Mouse (Mus musculus) right cerebral cortex, postnatal 10 days (tissue): Measurements from ENCODE around the gene Rab3b.
A peak's percentile ranks its signal among the peaks of the same experiment; 100 is the strongest.

Experiments
- DNase-seq, 2 experiments: peaks; one replicate each; pipeline ENCODE4 v3.0.0; 2021; ENCODE audit warnings: low spot score in 2 of 2

The Rab3b gene

DNA sequence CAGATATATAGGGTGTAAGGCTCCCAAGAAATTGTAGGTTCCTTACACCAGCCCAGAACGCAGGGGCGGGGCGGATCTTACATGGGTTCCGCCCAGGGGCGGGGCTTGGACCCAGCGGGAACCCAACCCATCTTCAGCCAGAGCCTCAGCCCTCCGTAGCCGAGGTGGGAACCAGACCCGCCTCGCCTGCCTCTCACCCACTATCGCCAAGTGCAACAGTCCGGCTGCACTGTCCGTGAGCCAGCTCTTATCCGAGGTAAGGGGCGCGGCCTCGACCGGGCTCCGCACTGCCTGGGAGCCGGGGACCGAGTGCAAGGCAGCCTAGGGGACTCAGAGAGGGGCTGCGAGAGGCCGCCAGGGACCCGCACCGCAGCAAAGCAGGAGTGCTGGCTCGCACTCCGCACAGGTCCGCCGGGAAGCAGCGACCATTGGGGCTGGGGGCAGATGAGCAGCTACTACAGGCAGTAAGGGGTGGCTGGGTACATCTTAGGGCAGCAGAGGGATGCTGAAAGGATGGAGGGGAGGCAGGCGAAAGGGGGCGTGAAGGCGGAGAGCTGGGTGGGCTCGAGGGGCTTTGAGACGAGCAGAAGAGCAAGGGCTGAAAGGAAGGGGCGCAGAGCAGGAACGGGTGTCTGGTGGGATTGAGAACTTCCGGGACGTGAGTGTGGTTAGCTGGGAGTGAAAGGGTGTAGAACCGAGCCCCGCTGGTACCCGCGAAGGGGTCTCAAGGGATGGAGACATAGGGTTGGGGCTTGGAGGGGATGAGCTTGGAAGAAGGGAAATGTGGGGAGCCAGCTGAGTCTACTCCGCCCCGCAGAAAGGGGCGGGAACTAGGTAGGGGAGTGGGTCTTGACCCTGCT is at the start of gene Rab3b:
Gene Rab3b, plus strand, starts transcription at position 101 of the 860 bp plus-strand sequence.
- DNase-seq: peak; percentile 70 to 77

DNA sequence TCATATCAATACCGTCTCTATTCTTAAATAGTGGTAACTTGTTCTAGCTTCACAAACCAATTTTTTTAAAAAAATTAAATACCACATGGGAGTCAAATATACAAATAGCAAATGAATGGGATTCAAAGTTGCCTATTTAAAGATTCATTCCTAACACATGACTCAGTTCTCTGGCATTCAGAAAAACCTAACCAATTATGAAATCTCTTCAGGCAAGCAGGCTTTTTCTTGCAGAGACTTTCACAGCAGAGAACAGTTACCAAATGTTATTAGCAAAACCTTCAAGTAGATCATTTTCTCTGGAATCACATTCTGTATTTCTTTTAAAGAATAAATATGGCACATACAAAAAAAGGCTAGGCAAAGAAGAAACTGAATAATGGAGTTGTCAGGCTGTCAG is 48.2 kb upstream of the Rab3b start:
- no peak for DNase-seq

DNA sequence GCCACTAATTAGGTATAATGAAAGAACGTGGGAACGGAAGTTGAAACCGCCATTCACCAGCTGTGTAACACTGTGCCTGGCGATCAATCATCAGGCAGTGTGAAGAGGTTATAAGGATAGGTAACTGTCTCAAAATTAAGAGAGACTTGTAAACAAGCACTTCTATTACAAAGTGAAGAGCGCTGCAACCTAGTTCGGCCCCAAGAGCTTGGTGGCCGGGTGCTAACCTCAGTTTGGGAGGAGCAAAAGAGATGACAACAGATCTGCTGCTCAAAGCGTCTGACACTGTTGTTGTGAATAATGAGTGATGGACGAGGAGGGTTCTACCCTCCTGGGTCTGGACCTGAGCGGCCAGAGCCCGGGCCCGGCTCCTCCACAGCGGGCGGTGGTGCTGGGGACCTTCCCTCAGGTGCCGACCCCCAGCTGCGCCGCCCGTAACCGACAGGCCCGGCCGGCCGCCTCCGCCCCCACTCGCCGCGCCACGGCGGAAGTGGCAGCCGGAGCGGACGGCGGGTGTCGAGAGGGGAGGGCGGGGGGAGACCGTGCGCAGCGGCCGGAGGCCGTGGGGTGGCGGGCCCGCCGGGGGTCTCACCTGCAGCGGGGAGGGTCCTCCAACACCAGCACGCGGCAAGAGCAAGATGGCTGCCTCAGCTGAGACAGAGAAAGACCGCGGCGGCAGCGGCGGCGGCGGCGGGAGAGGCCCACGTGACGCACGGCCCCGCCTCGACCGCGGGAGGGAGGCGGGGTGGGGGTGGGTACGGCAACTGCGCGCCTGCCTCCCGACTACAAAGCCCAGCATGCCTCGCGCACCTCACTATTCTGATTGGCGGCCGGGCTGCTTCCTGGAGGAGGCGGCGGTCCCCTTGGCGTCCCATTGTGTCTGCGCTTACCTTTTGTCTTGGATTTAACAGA is 45.7 kb upstream of the Rab3b start, which contains the start of gene Btf3l4:
Gene Btf3l4, minus strand, starts transcription at position 699 of the 912 bp plus-strand sequence.
- peak; percentile 95 for DNase-seq

DNA sequence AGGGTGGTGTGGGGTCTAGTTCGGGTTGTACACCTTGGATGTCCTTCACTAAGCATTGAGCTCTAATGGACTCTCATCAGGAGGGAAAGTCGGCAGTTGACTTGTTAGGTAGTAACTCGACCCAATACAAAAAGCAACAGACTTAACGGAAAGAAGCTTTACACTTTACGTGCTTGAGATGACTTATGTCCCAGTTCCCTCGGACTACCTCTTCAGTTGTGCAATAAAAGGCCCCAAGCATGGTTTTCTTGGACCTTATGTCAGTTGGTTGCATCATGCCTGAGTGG is 45.1 kb upstream of the Rab3b start:
- DNase-seq: no peak

DNA sequence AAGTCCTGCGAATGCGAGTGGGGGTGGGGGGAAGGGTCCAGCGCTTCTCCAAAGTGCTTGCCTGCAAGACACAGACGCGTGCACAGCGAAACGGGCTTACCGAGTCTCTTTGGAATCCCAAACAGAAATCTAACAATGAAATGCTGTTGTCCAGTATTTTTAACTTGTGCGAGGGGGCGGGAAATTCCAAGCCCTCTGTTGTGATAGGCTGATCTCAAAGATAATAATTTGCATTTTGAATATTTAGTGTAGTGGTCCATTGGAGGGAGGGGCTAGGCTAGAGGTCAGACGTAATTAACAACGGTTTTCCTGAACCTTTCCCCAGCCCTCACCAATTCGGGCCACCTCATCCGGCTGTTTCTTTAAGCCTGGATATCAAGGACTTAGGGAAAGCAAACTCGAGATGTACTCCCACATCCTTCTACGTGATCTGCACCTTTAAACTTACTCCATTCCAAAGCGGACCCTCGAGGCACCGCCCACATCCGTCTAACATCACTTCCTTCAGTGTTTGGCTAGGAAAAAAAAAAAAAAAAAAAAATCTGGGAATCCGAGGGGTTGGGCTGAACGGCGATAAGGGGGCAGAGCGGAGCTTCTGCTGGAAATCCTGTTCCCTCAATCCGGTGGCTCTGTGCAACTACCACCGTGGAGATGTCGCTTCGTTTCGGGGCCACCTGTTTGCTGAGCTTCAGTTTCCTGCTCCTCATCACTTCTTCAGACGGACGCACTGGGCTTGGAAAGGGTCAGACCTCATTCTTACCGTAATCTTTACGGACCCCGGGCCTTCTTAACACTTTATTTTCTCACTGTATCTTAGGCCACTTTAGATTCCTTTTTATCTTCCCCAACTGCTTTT is 44.5 kb upstream of the Rab3b start, which contains the start of gene Txndc12:
Gene Txndc12, plus strand, starts transcription at position 487 of the 856 bp plus-strand sequence.
- DNase-seq: peak; percentile 89 to 93

DNA sequence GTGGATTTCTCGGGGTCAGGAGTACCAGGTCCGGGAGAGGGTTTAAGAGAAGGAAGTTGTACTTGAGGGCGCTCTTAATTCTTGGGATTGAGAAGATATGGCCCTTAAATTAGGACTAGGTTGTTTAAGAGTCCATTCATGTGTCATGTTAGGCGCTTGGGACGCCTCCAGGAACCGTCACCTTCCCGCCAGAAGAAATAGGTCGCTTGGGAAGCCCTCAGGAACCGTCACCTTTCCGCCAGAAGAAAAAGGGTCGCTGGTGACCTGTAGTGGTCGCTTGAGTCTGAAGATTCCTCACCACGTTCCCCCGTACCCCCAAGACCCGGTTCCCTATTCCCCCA is 43.9 kb upstream of the Rab3b start:
- DNase-seq: peak; percentile 29 to 45

DNA sequence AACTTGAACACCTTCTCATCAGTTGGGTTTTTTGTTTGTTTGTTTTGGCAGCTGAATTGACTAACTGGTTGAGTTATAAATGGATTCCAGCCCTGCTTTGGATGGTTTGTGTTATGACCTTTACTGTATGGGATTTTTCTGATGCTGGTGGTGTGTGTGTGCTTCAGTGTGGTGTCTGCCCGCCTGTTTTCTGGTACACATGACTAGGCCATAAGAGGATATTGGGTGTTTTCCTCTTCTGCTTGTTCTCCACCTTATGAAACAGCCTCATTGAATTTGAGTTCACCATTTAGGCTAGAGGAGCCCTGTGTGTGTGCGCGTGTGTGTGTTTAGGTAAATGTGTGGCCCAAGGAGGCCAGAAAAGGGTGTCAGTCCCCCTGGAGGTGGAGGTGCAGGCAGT is 43.4 kb upstream of the Rab3b start:
- DNase-seq: no peak

DNA sequence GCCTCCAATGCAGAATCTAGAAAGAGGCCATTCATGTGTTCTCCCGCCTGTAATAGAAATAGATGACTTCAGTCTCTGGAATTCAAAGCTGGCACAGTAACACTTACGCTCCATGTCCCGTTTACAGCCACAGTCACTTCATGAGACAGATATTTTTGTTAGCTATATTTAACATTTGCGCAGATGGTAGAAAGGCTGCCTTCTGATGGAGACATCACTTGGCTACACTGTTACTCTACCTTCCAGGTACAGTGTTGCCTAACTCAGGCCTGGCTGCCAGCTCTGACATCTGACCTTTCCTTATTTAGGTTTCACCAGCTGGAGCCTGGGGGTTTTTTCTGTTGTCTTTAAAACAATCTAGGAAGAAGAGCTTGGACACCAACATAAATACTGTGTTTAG is 40.8 kb upstream of the Rab3b start:
- DNase-seq: peak; percentile 27 to 54

DNA sequence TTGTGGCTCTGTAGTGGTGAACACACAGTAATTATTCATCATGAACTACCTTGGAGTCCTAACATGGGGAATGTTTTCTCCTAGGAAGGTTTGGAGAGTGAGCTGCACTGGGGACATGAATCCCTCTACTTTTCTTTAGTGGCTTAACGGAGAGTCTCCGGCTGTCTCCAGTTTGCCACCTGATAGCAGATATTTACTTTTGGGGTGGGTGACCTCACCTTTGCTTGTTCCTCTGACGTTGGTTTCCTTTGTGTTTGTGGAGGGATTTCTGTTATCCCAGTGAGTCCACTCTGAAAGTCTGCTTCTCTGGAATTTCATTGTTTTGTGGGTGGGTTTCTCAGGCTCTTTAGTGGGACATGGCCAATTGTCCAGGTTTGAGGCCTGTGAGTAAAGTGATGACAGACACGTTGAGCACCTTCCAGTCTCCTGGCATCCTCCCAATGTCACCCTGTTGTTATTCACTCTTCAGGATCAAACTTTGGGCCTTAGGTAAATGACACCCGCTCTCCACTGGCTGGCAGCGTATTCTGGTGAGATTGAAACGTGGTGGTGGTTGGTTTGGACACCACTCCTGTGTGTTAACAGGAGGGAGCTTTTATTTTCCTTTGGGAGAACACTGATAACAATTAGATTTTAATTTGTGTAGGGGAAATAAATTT is 36.8 kb upstream of the Rab3b start:
- no peak for DNase-seq

DNA sequence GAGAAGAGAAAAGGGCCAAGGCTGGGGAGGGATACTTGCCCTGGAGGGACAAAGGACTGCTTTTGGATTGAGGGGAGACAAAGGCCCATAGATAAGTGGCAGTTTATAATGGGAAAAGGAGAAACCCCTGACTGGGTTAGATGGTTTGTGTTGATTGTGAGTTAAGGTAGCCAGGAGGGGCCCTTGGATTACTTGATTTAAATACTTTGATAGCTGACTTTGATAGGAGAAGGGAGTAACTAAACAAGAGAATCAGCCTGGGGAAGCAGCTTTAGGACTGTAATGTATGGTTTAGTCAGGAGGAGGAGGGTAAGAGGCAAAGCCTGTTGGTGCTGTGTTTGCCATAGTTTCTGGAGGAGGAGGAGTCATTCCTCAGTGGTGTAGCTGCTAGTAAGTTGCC is 35.5 kb upstream of the Rab3b start:
- DNase-seq: no peak

DNA sequence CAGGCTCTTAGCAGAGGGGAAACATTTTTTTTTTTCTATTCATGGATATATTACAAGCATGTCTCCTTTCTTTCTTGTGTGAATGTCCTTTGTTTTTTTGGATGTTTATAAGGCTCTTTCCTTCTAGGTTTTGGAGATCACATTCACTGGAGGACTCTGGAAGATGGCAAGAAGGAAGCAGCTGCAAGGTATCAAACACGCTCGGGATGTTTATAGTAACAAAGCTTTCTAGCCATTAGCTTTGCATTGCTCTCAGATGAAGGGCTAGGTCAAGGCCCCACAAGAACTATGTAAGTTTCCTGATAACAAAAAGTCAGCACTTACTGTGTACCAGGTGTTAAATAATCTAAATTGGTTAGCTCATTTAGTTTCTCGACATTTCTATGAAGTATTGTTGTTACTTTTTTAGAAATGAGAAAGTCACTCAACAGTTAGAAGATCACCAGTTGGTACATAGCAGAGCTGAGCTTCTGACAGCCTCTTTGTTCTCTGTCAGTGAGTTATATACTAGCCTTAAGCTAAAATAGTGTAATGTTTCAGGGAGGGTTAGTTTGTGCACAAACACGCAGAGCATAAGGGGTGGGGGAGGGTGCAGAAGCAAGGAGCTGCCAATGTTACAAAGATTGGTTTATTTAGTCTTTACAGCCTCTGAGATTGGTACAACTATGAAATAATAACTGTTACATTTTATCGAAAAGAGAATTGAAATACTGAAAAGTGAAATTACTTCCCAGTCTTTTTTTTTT is 32.9 kb upstream of the Rab3b start:
- DNase-seq: no peak

DNA sequence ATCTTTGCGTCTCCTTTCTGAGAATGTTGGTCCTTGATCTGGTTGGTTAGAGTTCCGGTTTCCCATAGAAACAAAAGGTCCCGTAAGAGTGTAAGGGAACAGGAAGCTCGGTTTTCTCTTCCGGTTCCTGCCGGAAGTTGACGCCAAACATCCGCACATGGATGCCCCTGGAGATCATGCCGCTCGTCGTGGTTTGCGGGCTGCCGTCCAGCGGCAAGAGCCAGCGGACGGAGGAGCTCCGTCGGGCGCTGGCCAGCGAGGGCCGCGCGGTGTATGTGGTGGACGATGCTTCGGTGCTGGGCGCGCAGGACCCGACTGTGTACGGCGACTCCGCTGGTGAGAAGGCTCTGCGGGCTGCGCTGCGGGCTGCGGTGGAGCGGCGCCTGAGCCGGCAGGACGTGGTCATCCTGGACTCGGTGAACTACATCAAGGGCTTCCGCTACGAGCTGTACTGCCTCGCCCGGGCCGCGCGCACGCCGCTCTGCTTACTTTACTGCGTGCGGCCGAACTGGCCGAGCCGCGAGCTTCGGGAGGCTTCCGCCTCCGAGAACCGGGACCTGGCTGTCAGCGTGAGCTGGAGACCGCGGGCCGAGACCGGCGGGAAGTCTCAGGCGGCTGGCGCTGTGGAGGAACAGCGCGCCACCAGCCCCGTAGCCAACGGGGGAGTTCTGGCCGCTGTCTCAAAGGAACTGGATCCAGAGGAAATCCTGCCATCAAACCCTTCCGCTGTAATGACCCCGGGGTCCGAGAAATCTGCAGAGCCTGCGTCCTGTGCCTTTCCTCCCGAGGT is 31.0 kb upstream of the Rab3b start, which contains the start of gene Kti12:
Gene Kti12, plus strand, starts transcription at position 71 of the 790 bp plus-strand sequence.
- peak; percentile 89 to 91 for DNase-seq

DNA sequence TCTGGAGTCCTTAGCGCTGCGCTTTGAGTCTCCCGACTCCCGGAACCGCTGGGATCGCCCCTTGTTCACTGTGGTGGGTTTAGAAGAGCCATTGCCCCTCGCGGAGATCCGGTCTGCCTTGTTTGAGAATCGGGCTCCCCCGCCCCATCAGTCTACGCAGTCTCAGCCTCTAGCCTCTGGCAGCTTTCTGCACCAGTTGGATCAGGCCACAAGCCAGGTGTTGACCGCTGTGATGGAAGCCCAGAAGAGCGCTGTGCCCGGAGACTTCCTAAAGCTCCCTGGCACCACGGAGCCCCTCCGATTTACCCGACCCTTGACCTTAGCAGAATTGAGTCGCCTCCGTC is 30.4 kb upstream of the Rab3b start, which contains the start of gene A730015C16Rik:
Gene A730015C16Rik, minus strand, starts transcription at position 115 of the 344 bp plus-strand sequence.
- DNase-seq: peak; percentile 44 to 49

DNA sequence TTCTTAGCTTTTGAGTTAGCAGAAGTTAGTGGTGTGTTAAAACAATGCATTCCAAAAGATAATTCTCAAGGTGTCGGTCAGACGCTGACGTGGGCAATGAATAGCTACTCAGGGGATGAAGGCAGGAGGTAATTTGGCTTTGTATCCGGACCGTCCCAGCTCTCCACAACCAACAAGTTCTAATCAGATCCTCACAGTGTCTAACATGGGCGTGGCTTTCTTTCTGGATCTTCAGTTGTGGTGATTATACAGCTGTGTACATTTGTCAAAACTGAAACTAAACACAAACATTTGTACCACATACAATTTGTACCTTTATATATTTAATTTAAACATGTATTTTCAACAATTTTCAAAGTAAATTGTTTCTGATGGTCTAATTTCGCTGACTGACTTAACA is 12.1 kb upstream of the Rab3b start:
- no peak for DNase-seq

DNA sequence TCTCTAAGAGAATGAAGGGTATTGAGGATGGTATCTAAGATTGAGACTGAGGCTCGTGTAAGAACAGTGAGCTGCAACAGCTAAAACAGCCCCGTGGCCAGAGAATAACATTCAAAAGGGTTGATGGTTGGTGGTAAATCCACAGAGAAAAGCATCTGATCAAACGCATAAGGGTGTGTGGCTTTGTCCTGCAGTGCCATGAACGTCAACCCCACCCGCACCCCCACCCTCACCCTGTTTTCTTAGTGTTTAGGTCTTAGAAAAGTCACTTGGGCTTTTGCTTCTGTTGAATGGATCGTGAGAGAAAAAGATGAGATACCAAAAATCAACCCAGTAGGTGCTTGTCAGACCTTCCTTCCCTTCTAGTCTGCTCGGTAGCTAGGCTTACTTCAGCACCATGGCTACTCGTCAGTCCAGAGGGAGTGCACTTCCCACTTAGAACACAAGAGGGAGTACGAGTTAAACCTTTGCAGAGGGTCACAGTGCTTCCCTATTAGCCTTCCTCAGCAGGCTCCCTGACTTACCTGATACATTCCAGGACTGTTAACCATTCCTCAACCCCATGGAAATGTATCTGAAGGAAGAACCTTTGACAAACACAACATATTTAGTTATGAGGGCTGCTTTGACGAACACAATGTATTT is 9.0 kb upstream of the Rab3b start:
- peak; percentile 90 to 94 for DNase-seq

DNA sequence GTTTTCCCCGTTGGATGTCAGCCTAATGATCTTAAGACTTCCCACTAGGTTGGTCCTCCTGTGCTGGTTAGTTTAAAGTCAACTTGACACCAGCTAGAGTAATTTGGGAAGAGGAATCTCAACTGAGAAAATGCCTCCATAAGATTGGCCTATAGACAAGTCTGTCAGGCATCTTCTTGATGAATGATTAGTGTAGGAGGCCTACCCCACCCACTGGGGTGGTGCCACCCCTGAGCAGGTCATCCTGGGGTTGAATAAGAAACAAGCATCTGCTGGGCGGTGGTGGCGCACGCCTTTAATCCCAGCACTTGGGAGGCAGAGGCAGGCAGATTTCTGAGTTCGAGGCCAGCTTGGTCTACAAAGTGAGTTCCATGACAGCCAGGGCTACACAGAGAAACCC is 5.1 kb upstream of the Rab3b start:
- DNase-seq: no peak

DNA sequence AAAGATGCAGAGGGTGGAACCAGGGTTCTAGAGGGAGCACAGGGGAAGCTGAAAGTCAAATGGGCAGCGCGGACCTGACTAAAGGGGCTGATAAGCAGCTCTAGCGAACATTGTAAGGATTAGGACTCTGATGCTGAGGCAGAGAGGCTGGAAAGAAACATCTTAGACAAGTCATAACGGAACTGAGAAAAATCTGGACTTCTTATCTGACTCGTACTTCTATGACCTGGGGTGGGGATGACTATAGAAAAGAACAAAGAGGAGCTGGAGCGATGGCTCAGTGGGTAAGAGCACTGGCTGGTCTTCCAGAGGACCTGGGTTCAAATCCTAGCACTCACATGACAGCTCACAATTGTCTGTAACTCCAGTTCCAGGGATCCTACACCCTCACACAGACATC is 962 bp upstream of the Rab3b start:
- DNase-seq: no peak

DNA sequence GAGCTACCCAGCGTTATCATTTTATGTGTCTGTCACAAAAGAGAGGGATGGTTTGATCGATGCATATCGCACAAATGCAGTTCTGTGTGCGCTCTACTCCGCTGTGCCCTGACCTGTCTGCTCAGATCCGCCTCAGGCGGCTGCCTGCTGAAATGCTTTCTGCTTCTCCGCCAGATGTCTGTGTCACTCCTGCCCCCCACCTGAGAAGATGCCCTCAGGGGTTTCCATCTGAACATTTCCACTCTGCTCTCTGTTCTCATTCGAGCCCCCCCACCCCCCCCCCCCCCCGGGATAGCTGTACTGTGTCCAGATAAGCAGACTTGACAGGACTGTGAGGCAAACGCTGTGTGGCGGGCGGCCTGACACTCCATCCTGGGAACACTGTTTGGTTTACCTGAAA is 5.0 kb downstream of the Rab3b start:
- no peak for DNase-seq

DNA sequence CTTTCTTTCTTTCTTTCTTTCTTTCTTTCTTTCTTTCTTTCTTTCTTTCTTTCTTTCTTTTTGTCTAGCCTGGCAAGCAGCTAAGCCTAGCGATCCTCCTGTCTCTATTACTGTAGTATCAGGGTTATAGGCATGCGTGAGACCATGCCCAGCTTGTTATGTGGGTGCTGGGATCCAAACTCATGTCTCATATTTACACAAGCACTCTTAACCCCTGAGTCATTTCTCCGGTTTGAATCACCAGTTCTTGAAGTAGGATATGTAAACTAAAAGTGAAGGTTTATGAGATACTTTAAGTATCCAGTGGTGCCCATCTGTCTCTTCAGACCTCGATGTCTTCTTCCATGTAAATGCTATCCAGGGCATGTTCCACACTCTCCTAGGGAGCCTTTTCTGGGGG is 8.6 kb downstream of the Rab3b start:
- no peak for DNase-seq
